Mouse (Mus musculus) myocyte (in vitro differentiated cells): ENCODE results near the gene Akr1c12. TPM values are rescaled to one million over a fixed set of nuclear protein-coding genes. Genes with fewer than 3 reads are reported as not detected.
"Not testable (repeated sequence)": the region's sequence is repeated elsewhere in the genome, so short reads cannot be mapped to it uniquely, and the experiment has no call there.

Source experiments
- H3K27me3 ChIP-seq: one replicate; pipeline ENCODE4 v1.6.1; 2011; ENCODE audit not compliant: control insufficient read depth, insufficient read depth, insufficient read length
- H3K36me3 ChIP-seq: one replicate; pipeline ENCODE4 v1.6.1; 2011; ENCODE audit not compliant: control insufficient read depth, insufficient read depth
- H3K4me2 ChIP-seq: one replicate; pipeline ENCODE4 v1.6.1; 2011; ENCODE audit warnings: low read depth, control low read depth
- H3K4me3 ChIP-seq: one replicate; pipeline ENCODE4 v1.5.1; 2011; ENCODE audit warnings: mild to moderate bottlenecking, control low read depth, moderate library complexity
- H3K79me2 ChIP-seq: one replicate; pipeline ENCODE4 v1.6.1; 2011; ENCODE audit not compliant: control insufficient read depth, insufficient read depth
- H3ac ChIP-seq: one replicate; pipeline ENCODE4 v1.6.1; 2011; ENCODE audit not compliant: control insufficient read depth, insufficient read length
- CEBPB ChIP-seq: IDR thresholded peaks from 2 replicates; pipeline ENCODE4 v1.6.1; 2011; ENCODE audit warnings: mild to moderate bottlenecking, moderate library complexity; ENCODE audit not compliant: poor library complexity, insufficient read depth, severe bottlenecking
- E2F4 ChIP-seq: IDR thresholded peaks from one replicate; pipeline ENCODE4 v1.6.1; 2011; ENCODE audit warnings: mild to moderate bottlenecking, control low read depth, moderate library complexity; ENCODE audit not compliant: insufficient read depth
- MAX ChIP-seq: IDR thresholded peaks from one replicate; pipeline ENCODE4 v1.6.1; 2011; ENCODE audit warnings: low read depth, mild to moderate bottlenecking, control low read depth
- MYOD1 ChIP-seq, 3 experiments: IDR thresholded peaks; one replicate each; pipeline ENCODE4 v1.6.1; 2011; ENCODE audit warnings: control low read depth in 2 of 3, low read depth in 2 of 3, mild to moderate bottlenecking in 2 of 3, moderate library complexity in 1 of 3; ENCODE audit not compliant: insufficient read length in 2 of 3, control insufficient read depth in 1 of 3
- MYOG ChIP-seq, 3 experiments: IDR thresholded peaks; one replicate each; pipeline ENCODE4 v1.6.1; 2011; ENCODE audit warnings: control low read depth in 2 of 3, low read depth in 2 of 3, mild to moderate bottlenecking in 2 of 3; ENCODE audit not compliant: insufficient read length in 2 of 3, control insufficient read depth in 1 of 3, insufficient read depth in 1 of 3
- POLR2A ChIP-seq: IDR thresholded peaks from one replicate; pipeline ENCODE4 v1.6.1; 2011; ENCODE audit warnings: low read depth, mild to moderate bottlenecking, control low read depth, moderate library complexity; ENCODE audit not compliant: insufficient read length
- POLR2AphosphoS2 ChIP-seq: IDR thresholded peaks from one replicate; pipeline ENCODE4 v1.6.1; 2011; ENCODE audit warnings: low read depth, control low read depth; ENCODE audit not compliant: insufficient read length
- REST ChIP-seq: IDR thresholded peaks from one replicate; pipeline ENCODE4 v1.6.1; 2011; ENCODE audit warnings: mild to moderate bottlenecking, control low read depth, moderate library complexity; ENCODE audit not compliant: insufficient read depth, insufficient read length
- SRF ChIP-seq: IDR thresholded peaks from one replicate; pipeline ENCODE4 v1.6.1; 2011; ENCODE audit warnings: low read depth; ENCODE audit not compliant: control insufficient read depth, insufficient read length
- TCF12 ChIP-seq: IDR thresholded peaks from one replicate; pipeline ENCODE4 v1.6.1; 2011; ENCODE audit warnings: mild to moderate bottlenecking, control low read depth; ENCODE audit not compliant: poor library complexity, insufficient read depth, severe bottlenecking
- TCF3 ChIP-seq: IDR thresholded peaks from one replicate; pipeline ENCODE4 v1.6.1; 2011; ENCODE audit warnings: low read depth, control low read depth; ENCODE audit not compliant: insufficient read length
- USF1 ChIP-seq: IDR thresholded peaks from one replicate; pipeline ENCODE4 v1.6.1; 2011; ENCODE audit warnings: low read depth, mild to moderate bottlenecking, control low read depth, moderate library complexity
- polyA plus RNA-seq: library from polyadenylated mRNA; unstranded; fragments of >200 nt; fragmentation: generic; extraction: Trizol; gene quantifications from one replicate; pipeline ENCODE4 v1.2.1, GENCODE M21; 2012; ENCODE audit warnings: missing spikeins

Akr1c12 gene
- polyA plus RNA-seq, 1 experiment, result 2.1 TPM

- H3K4me2 ChIP-seq, result no peak overlapping the region
- H3K36me3 ChIP-seq, result no peaks in the 10 kb centered on the region
- H3ac ChIP-seq, result no peak overlapping the region
- no peak overlapping the region for H3K4me3 ChIP-seq
- TF ChIP-seq SRF (no peak), TCF3 (no peak)
- H3K27me3 ChIP-seq, result no peaks in the 10 kb centered on the region
- H3K79me2 ChIP-seq, result no peaks in the 10 kb centered on the region
Measured at GRCm38 (mm10) chr13:4264612-4265011, 14.6 kb downstream of the Akr1c12 start.

DNA sequence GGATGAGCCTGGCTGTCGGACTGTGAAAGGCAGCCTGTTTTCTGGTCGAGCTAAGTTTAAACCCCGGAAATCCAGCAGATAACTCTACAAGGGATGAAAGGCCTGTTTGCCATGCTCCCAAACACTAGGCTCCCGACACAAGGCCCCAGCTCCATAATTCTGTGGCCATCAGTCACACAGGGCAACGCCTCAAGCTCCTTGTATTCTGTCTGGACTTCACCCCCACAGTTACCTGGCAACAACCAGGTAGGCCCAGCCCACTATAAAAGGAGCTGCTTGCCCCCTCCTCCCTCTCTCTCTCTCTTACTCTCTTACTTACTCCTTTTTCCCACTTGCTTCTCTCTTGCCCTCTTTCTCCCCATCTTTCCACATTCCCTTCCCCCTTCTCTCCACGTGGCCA is 21.9 kb downstream of the Akr1c12 start:
- Histone ChIP-seq H3K27me3 (no peaks in the 10 kb centered on the region), H3K4me2 (no peak overlapping the region), H3K79me2 (no peaks in the 10 kb centered on the region), H3K36me3 (no peaks in the 10 kb centered on the region), H3ac (no peak overlapping the region), H3K4me3 (no peak overlapping the region)
- no peak for TF ChIP-seq MYOD1 (IDR thresholded peaks at IDR 0.05; ENCODE audit: control insufficient read depth in 1 of 3, insufficient read length in 2 of 3, low read depth in 2 of 3)
- TF ChIP-seq USF1, result no peak
- TF ChIP-seq TCF12, result no peak
- TF ChIP-seq E2F4, result no peak
- TF ChIP-seq POLR2A, result no peak
- no peak for TF ChIP-seq TCF3
- no peak for TF ChIP-seq SRF
- no peak for TF ChIP-seq POLR2AphosphoS2
- TF ChIP-seq MYOG (IDR thresholded peaks at IDR 0.05; ENCODE audit: control insufficient read depth in 1 of 3, insufficient read depth in 1 of 3, insufficient read length in 2 of 3, low read depth in 2 of 3), result no peak
- TF ChIP-seq MAX, result no peak
- TF ChIP-seq REST, result no peak
- TF ChIP-seq CEBPB, result no peak

GRCm38 (mm10) chr13:4256894-4257293 is 22.3 kb downstream of the Akr1c12 start:
- not testable (repeated sequence) for H3K36me3 ChIP-seq, H3ac ChIP-seq, H3K27me3 ChIP-seq, H3K4me2 ChIP-seq, H3K79me2 ChIP-seq, H3K4me3 ChIP-seq

GRCm38 (mm10) chr13:4249347-4249746 is 29.9 kb downstream of the Akr1c12 start:
- TF ChIP-seq CEBPB, result no peak
- TF ChIP-seq E2F4, result no peak
- TF ChIP-seq MAX, result no peak
- TF ChIP-seq POLR2AphosphoS2, result no peak
- TF ChIP-seq USF1, result no peak
- TF ChIP-seq MYOD1 (IDR thresholded peaks at IDR 0.05; ENCODE audit: control insufficient read depth in 1 of 3, insufficient read length in 2 of 3, low read depth in 2 of 3), result no peak
- TF ChIP-seq TCF3, result no peak
- no peak for TF ChIP-seq TCF12
- no peaks in the 10 kb centered on the region for H3K79me2 ChIP-seq
- H3K27me3 ChIP-seq, result no peaks in the 10 kb centered on the region
- H3K4me2 ChIP-seq, result no peak overlapping the region
- no peak overlapping the region for H3ac ChIP-seq
- no peaks in the 10 kb centered on the region for H3K36me3 ChIP-seq
- no peak overlapping the region for H3K4me3 ChIP-seq

DNA sequence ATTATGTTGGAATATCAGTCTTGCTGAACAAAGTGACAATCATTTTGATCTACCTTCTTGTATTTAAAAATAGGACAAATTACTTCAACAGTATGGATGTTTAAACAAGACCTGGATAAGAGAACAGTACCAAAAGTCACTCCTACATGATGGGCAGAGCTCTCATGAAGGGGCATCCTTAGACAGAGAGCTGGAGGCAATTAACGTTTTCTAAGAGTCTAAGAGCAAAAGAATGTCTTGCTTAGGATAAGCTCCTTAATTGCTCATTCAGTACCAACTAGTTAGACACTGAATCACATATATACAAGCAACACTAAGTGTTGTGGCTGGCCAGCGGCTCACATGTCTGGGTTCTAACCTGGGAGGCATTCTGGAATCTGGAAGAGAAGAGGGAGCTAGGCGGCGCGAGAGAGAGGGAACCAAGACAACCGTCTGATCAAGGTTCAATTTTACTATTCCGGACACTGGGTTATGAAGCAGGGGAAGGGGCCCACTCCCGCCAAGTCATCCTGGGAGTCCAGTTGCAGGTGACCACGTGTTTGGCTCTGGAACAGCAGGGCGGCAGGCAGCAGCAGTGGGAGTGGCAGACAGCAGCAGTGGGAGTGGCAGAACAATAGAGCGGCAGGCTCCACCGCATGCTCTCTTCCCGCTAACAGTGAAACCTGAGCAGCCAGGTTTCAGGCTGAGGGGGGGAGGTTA is 34.2 kb downstream of the Akr1c12 start:
- TF ChIP-seq REST, result no peak
- TF ChIP-seq E2F4, result no peak
- TF ChIP-seq POLR2A, result no peak
- TF ChIP-seq SRF, result no peak
- no peak for TF ChIP-seq TCF12
- TF ChIP-seq POLR2AphosphoS2, result no peak
- Histone ChIP-seq H3K4me3 (no peak overlapping the region), H3K4me2 (peak overlapping the region; percentile 12), H3K27me3 (no peaks in the 10 kb centered on the region), H3K79me2 (no peaks in the 10 kb centered on the region), H3K36me3 (no peaks in the 10 kb centered on the region), H3ac (no peak overlapping the region)
